Comparison of ENCODE assay signal across 14 mouse cellular contexts in genomic region chr17:74803835-74804234, GRCm38 (mm10).
"Had no signal": no experiment of that assay in that cellular context is flagged by ENCODE, and none has a peak within 500 bp of the region (broad histone marks: within the 10 kb centered on the region; RNA-seq: fewer than 3 reads in every experiment).

No protein-coding gene starts in this region.

- H3K4me2 ChIP-seq: limb, embryonic 15.5 days; liver, embryonic 12.5 days; lung, embryonic 14.5 days; midbrain, embryonic 13.5 days; neural tube, embryonic 13.5 days had no signal

- DNase-seq: kidney, adult 9 months; kidney, postnatal 14 days; lung, embryonic 14.5 days; lung, postnatal 10 days; lung, postnatal 4 days; right cerebral cortex, postnatal 14 days; thymus, postnatal 4 days had no signal

- H3K9ac ChIP-seq: limb, embryonic 15.5 days; liver, embryonic 12.5 days; lung, embryonic 14.5 days; midbrain, embryonic 13.5 days; neural tube, embryonic 13.5 days had no signal

- H3K27me3 ChIP-seq: limb, embryonic 15.5 days; liver, embryonic 12.5 days; midbrain, embryonic 13.5 days; neural tube, embryonic 13.5 days had no signal

- H3K36me3 ChIP-seq: midbrain, embryonic 13.5 days; neural tube, embryonic 13.5 days had no signal

- H3K9me3 ChIP-seq: limb, embryonic 15.5 days; midbrain, embryonic 13.5 days; neural tube, embryonic 13.5 days had no signal

- H3K4me3 ChIP-seq: left cerebral cortex, adult 2 months; limb, embryonic 15.5 days; liver, embryonic 12.5 days; midbrain, embryonic 13.5 days; myocyte; neural tube, embryonic 13.5 days had no signal

- ATAC-seq: intestine, postnatal 0 days; liver, embryonic 12.5 days; midbrain, embryonic 13.5 days had no signal

- H3K27ac ChIP-seq: left cerebral cortex, adult 2 months; limb, embryonic 15.5 days; liver, embryonic 12.5 days; midbrain, embryonic 13.5 days; neural tube, embryonic 13.5 days had no signal
